Mouse (Mus musculus) v-Abl transformed pro-B cells (cell line): Measurements from ENCODE around the gene Tns1.

Experiments
- in situ Hi-C, 2 experiments: fragments of 400-800 bp; cut with MboI; formaldehyde crosslinking; loops; one replicate each; pipeline ENCODE4 v1.15.1; 2025; ENCODE audit not compliant: unreplicated experiment in 2 of 2

Tns1 gene

DNA sequence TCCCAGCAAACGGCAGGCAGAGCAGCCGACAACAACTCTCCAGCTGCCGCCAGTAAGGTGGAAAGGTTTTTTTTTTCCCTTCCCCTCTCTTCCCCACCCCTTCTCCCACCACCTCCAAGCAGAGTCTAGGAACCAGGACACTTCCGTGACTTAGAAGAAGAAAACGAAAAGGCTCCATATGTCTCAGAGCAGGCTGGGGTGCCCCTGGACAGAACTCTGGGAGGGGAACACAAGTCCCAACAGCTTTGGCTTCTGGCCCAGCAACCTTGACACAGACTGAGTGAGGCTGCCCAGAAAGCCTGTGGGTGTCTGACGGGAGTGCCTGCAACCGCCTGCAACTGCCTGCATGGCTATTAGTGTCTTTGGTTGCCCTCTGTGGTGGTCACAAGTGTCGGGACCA, 160.6 kb downstream of the Tns1 start:
- in situ Hi-C loops, result no loop called here

DNA sequence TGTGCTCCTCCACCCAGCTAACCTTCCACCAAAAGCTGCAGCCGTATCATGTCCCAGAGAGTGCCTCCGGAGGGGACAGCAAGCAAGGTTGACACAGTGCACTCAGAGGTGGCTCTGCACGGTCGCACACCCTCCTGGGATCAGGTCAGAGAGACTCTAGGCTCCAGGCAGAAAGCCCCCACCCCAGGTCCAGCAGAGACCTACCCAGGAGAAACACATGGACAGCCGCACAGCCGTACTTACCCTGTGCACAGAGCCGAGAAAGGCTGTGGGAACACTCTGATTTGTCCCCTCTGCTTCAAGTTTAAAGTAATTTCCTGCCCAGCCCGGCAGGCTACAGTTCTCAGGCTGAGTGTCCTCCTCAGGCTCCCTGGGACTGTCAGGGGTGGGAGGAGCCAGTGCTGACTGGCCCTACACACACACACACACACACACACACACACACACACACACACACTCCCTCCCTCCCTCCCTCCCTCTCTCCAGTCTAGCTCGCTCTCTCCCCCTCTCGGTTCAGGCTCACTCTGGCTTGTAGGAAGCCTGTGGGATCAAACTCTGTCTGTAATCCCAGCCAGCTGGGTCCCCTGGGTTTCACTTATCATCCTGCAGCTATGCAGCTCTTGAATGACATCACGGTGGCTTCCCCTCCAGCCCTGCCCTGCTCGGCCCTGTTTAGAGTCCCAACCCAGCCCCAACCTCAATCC, 161.4 kb downstream of the Tns1 start:
- in situ Hi-C loops, result no loop called here

DNA sequence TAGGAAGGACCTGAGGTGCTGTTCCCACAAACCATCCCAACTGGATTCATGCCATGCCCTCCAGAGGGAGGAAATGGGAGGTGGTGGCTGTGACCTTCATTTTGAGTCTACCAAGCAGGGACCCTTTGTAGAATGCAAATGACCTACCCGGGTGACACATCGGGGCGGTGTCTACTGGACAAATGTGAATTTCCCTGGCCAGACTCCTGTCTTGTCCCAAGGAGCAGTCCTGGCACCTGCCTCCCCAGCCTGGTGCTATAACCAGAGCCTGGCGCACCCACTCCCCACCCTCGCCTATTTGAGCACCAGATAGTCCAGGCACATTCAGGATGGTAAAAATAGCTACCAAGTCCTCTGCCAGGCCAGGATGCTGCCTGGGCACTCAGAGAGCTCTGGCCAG, 162.2 kb downstream of the Tns1 start:
- in situ Hi-C loops, result no loop called here

DNA sequence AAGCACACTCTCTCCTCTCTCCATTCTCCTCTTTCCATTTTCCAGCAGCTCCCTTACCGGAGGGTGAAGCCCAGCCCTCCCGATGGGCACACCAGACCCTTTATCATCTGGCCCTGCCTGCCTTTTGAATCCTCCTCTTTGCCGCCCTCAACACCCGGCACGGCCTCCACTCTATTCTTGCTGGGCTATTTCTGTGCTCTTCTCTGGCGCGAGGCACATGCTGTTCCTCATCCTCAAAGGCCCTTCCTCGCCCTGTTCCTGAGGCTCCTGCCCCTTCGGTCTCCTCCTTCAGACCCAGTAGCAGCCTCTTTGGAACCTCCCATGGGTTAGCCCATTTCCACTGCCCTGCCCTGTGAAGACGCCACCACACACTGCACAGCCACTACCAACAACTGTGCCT, 164.5 kb downstream of the Tns1 start:
- in situ Hi-C loops, result no loop called here

DNA sequence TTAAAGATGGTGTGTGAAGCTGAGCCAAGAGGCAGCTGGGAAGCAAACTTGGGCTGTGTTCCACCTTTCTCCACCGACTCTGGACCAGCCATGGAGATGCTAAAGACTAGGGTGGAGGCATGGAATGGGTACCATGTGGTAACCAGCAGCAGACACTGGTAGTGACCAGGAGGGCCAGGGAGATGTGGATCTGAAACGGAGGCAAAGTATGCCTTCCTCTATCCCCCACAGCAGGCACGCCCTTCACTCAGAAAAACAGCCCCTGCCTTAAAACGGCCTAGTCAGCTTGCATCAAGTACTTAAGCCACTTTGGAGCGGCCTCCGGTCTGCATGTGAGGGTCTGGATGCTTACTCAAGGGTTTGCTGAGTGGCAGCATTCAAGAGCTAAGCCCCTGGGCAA, 164.9 kb downstream of the Tns1 start:
- in situ Hi-C loops, result no loop called here

DNA sequence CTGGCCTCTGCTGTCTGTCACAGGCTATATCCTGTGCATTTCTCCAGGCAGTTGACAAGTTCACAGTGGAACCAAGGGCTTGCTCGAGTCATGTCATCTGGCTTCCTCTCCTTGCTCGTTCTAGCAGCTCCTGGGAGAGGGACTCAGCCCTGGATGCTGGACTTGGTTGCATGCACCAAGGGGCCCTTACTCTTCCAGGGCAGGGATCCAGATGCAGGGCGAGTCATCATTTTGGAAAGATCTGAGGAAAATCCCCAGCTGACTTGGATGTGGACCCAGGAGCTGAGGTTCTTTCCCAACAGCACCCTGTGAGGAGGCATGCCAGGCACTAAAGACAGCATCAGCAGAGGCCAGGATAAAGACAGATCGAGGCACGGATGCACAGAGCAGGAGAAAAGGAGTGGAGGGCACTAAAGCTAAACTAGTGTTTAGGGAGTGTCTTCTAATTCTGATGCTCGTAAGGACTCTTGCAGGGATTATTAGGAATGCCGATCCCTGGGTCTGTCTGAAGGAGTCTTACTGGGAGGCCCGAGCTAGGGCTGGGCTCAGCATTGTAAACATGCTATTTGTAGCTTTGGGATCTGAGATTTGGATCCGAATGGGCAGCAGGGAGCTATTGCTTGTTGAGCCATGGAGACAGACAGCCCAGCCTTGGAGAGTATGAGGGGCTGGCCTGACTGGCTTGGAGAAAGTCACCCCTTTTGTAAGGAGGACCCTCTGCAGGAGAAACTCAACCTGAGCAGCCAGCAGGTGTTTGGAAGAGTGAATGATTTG, 165.9 kb downstream of the Tns1 start:
- in situ Hi-C loops, result no loop called here

DNA sequence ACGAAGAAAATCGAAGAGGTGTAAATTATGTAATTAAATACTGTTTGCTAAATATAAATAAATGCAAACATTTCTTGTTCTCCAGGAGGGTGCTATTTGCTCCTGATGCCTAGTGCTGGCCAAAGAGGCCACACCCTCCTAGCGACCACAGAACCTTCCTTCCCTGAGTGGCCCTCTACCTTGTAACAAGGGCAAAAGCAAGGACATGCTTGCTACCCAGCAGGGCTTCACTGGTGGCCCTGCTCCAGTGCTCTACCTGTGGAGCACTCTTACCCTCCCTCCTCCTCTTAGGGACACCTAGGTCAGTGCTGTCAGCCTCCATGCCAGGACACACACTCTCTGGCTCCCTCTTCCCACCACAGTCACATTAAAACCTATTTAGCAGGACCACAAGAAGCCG, 166.8 kb downstream of the Tns1 start:
- in situ Hi-C loops, result no loop called here

DNA sequence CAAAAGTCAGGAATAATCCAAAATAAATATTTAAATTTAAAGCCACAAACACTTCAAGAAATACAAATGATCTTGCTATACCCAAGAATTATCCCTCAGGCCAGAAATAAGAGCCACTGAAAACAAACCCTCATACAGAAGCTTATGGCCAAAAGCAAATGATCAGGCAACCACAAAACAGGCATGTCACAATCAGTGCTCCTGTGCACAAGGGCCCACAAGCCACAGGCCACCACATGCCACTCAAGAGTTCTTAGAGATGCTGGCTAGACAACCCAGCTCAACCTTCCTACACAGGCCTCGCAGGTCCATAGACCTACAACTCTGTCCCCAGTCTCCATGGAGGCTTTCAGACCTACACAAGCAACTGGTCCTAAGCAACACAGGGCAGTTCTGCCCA, 167.9 kb downstream of the Tns1 start:
- in situ Hi-C loops, result no loop called here

DNA sequence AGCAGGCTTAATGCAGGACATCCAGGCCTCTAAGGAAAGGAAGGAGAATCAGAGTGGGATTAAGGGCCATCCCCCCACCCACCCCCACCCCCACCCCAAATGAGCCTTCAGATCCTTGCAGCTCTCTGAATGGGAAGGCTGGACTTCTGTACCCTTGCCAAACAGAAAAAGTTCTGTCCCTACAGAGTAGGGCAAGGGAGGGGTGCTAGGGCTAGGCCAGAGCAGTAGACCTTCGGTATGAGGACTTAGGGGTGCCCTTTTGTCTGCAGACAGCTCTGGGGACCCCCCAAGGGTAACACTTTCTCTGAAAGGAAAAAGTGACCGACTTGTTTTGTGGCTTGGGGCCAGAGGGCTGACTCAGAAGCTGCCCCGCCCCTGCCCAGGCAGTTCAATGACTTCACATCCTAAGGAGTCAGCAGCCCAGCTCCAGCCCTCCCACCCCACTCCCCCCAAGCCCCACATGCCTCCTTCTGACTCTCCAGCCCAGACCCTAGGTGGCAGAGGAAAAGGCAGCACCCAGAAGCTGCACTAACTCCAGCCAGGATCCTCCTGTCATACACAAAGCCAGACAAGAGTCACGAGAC, 168.9 kb downstream of the Tns1 start:
- in situ Hi-C loops, result no loop called here

DNA sequence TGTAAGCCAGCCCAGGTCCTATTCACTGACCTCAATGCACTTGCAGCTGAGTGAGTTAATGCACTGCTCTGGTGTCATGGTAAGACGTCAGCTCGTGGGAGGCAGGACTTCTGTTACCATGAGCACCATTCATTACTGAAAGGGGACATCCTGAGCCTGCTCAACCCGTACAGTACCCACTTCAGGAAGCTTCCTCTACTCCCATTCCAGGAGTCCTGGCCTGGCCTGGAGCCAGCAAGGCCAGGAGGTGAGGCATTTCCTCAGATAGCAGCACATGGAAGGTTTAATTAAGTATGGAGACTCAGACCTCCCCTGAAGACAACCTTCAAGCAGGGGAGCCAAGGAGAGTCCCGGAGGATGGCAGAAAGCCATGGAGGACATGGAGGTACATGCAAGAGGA, 169.6 kb downstream of the Tns1 start:
- in situ Hi-C loops, result no loop called here

DNA sequence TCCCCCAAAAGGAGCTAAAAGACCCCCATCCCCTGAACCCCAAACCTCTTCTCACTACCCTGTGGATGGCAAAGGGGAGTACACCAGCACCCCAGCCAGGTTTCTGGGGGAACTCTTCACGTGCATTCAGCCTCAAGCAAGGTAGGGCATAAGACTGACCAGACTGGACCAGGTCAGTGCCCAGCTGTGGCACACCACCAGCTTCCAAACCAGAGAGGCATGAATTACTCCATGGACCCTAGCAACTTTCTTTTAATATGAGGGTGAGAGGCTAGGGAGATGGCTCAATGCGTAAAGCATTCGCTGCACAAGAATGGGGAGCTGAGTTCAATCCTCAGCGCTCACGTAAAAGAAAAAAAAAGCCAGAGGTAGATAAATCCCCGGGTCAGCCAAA, 170.2 kb downstream of the Tns1 start:
- in situ Hi-C loops, result no loop called here

DNA sequence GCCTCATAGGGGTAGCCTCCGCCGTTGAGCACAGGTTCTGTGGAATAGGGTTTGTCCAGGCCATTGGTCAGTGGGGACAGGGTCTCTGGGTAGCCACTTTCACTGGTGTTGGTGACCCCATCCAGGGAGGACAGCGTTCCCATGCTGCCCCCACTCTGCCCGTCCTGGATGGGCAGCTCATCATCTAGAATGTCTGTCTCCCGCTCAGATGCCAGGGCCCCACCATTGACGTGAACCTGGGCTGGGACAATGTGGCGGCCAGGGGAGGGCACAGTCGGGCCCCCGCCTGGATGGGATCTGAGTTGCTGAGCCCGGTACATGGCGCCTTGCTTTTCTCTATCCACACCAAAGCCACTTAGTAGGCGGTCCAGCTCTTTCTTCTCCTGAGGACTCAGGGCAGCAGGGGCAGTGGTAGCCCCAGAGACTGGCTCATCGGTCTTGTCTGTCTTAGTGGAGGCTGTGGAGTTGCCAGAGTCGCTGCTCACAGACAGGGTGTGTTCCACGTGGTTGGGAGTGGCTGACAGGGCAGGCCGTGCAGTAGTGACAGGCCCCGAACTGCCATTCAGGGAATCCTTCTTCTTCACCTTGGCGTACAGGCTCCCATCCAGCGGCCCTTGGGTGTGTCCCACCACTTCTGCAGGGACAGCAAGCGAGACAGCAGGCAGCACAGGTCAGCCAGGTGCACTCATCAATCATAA, 170.8 kb downstream of the Tns1 start:
- in situ Hi-C loops, result no loop called here

DNA sequence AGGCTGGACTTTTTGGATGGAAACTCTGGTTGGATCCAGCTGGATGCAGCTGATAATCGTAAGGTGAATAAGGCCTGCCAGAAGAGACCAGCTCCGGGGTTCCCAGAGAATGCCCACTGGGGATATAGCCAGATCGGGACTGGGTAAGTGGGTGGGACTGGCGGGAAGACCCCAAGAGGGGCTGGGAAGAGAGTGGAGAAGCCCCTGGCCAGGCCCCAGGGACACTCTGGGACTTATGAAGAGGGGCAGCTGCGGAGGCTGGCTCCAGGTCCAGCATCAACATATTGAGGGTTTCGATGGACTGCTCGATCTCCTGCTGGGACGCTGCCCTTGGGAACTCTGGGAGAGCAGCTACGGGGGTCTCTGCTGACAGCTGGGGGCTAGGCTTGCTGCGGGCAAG, 171.7 kb downstream of the Tns1 start:
- in situ Hi-C loops, result no loop called here

DNA sequence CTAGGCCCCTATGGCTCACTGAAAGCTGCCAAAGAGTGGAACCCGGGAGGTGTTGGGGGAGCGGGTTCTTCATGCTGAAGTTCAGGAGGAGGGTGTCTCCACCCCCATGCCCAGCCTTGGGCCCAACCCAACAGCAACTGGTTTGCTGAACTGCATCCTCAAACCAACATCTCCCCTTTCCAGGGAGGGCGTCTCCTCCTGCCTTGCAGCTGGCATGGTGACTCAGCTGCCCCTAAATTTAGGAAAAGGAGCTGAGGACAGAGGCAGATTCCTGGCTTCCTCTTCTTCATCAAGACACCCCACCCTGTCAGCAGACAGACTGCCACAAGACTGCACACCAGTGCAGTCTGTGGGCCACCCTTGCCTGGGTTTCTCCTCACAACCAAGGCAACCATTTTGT, 173.1 kb downstream of the Tns1 start:
- in situ Hi-C loops, result no loop called here

DNA sequence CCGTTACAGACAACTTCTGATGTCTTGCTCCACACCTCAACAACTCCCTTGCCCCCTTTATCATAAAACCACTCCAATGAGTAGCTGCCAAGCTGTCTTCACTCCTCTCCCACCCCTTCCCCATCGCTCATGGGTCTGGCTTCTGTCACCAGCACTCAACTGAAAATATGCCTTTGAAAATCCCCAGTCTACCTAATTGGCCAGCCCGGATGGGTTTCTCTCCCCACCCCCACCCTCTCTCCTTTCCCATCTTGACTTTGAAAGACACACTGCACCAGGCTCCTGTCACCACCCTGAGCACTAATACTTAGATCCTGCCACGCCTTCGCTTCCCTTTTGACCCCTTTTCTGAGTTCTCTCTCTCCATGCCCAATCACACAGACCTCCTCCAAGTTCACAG, 175.5 kb downstream of the Tns1 start:
- in situ Hi-C loops, result no loop called here

DNA sequence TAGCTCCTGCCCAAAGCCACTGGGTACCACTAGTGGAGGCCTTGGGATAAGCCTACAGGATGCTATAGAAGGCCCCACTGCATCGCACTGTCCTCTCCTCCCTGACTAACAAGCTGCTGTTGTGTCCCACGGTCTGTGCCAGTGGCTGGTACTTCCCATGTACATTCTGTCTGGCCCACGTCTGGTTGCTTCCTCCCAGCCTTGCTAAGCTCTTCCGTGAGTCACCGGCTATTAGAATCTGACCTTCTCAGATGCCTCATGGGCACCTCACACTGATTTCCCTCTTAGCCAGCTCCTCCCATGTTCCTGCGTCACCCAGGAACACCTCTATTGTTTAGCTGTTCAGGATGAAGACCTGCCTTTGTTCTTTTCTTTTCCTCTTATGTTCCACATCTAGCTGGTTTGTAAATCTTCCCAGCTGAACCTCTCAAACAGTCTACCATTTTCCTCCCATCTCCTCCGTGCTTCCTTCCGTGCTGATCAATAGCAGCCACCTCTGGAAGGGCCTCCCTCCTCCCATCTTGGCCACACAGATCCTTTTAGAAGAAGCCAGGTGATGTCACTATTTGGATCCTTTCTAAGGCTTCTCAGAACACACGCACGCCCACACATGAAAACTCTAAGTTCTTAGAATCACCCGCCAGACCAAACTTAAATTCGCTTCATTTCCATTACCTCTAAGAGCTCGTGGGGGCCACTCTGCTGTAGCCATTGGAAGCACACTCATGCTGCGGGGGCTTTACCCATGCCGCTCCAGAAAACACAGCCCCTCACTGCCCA, 176.5 kb downstream of the Tns1 start:
- in situ Hi-C loops, result no loop called here

DNA sequence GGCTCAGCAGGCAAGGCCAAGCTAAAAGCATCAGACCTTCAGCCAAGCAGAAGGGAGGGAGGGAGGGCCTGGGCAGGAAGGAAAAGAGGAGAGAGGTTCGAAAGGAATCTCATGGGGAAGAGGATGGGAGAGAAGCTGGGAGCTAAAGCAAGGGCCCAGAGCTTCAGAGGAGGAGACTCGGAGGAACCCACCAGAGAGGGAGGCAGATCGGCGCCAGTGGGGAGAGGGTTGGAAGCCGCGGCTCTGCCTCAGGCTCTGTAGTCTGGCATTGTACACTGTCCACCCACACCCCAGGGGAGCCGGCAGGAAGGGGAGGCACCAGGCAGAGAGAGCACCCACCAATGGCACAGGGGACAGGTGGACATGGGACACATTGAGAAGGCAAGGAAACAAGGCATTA, 177.5 kb downstream of the Tns1 start:
- in situ Hi-C loops, result no loop called here

DNA sequence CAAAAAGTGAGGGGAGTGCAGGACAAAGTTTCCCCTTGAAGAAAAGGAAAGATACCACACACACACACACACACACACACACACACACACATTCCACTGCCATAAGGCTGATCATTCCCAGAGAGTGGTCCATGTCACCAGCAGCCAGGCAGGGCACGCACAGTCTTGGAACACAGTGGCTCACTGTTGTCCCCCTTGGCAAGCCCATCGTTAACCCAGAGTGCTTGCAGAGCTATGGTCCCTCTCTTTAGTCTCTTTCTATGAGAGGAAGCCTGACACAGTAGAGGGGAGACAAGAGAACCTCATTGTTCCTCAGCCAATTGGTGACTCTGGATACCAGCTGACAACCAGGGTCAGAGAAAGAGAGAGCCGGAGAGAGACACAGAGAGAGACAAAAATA, 179.9 kb downstream of the Tns1 start:
- in situ Hi-C loops, result no loop called here

DNA sequence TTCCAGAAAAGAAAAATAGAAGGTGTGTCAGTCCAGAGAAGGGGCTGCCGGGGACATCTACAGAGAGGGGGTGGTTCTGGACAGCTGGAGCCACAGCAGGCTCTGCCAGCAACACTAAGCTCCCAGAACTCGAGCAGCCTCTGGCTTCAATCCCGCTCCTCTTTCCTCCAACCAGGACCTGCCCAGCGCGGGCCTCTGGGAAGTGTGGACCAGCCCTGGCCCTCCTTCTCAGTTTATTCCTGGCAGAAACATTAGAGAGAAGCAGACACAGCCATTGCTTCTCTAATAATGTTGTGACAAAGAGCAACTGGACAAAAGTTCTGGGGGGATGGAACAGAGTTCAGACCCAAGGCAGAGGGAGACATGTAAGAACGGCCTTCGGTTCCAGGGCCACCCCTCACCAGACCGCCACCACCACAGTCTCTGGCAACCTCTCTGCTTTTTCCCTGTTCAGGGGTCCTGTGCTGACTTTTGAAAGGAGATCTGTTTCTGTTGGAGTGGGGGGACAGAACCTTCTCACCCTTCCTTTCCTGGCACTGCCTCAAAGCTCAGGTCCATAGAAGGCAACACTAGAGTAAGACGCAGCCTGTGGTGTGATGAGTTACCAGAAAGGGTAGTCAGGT, 180.5 kb downstream of the Tns1 start:
- in situ Hi-C loops, result no loop called here

DNA sequence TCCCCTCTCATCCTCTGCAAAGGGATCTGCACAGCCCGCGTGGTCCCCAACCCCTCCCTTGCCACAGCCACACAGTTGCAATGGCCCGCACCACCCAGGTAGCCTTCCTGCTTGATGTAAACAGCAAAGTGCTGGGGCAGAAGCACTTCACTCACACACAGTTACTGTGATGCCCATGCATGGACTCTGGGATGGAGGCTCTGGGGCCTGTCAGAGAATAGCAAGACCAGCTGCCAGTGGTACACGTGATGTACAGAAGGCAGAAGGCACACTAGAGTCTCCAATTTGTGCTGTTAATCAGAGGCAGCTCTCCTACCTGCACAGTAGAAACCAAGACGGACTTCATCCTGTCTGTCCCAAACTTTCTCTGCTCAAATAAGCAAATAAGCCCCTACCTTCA, 181.0 kb downstream of the Tns1 start:
- in situ Hi-C loops, result no loop called here
